Mouse (Mus musculus) forebrain, embryonic 16.5 days (tissue): ENCODE results near the gene Asb16. TPM values are rescaled to one million over a fixed set of nuclear protein-coding genes. Genes with fewer than 3 reads are reported as not detected.

Experiments used
- ATAC-seq: fragments of 200-750 bp; cut with Nextera tagmentation; 2 replicates; pipeline ENCODE4 v1.8.0; 2017; ENCODE audit warnings: mild to moderate bottlenecking, moderate library complexity
- H3K27ac ChIP-seq: fragments of 300-500 bp; sonication (generic); 2 replicates; pipeline ENCODE4 v1.5.1; 2014; ENCODE audit warnings: low read length, control low read depth
- H3K27me3 ChIP-seq: fragments of 300-500 bp; sonication (generic); replicated peaks from 2 replicates; pipeline ENCODE4 v1.6.1; 2014; ENCODE audit warnings: low read length; ENCODE audit not compliant: control insufficient read depth, insufficient read depth
- H3K36me3 ChIP-seq: fragments of 300-500 bp; sonication (generic); 2 replicates; pipeline ENCODE4 v1.6.1; 2014; ENCODE audit not compliant: control insufficient read depth, insufficient read depth
- H3K4me1 ChIP-seq: fragments of 300-500 bp; sonication (generic); replicated peaks from 2 replicates; pipeline ENCODE4 v1.6.1; 2014; ENCODE audit warnings: low read length; ENCODE audit not compliant: control insufficient read depth, insufficient read depth
- H3K4me2 ChIP-seq: fragments of 300-500 bp; sonication (generic); 2 replicates; pipeline ENCODE4 v1.6.1; 2014; ENCODE audit warnings: mild to moderate bottlenecking, low read length, control low read depth
- H3K4me3 ChIP-seq: fragments of 300-500 bp; sonication (generic); replicated peaks from 2 replicates; pipeline ENCODE4 v1.5.1; 2014; ENCODE audit warnings: mild to moderate bottlenecking, low read length, control low read depth
- H3K9ac ChIP-seq: fragments of 300-500 bp; sonication (generic); replicated peaks from 2 replicates; pipeline ENCODE4 v1.6.1; 2014; ENCODE audit warnings: low read depth, low read length, control low read depth
- H3K9me3 ChIP-seq: fragments of 300-500 bp; sonication (generic); 2 replicates; pipeline ENCODE4 v1.6.1; 2016; ENCODE audit warnings: low read length; ENCODE audit not compliant: control insufficient read depth
- WGBS: fragments of 180-500 bp; shearing (Covaris S2); extraction: QIAGEN DNeasy Blood & Tissue Kit; methylation state at CpG from one replicate; pipeline ENCODE4 v1.1.7; 2014; 5-methylcytosine and 5-hydroxymethylcytosine counted together
- polyA plus RNA-seq: library from polyadenylated mRNA; unstranded; fragments of >200 nt; fragmentation: Nextera tagmentation; extraction: Ambion mirVana; gene quantifications from 2 replicates; pipeline ENCODE4 v1.2.1, GENCODE M21; 2015

Gene Asb16
- polyA plus RNA-seq, 1 experiment from 2014 or later: not detected

DNA sequence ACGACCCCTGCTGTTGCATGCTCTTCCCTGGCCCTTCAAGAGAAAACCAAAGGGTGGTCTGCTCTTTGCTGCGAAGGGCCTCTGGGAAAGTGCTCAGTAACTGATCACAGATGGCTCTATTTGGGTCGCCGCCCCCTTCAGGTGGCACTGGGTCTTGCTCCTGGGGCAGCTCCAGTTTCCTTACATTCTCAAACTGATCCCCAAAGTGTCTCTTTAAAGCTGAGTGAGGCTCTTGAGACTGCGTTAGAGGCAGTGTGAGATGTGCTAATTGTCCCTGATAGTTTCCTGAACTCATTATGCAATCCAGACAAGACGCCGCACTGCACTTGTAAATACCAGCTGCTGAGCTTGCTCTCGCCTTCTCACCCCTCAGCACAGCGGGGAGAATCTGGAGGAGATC, 11.0 kb upstream of the Asb16 start:
- no peak overlapping the region for H3K4me3 ChIP-seq
- H3K4me2 ChIP-seq: no peak overlapping the region
- H3K27ac ChIP-seq: no peak overlapping the region
- H3K9me3 ChIP-seq: no peaks in the 10 kb centered on the region
- H3K36me3 ChIP-seq: no peaks in the 10 kb centered on the region
- ATAC-seq: 0 out of 2 replicates have a peak, but pooled peaks have one; percentile 20
- no peaks in the 10 kb centered on the region for H3K27me3 ChIP-seq
- peaks cover 7% of the 10 kb centered on the region for H3K4me1 ChIP-seq
- H3K9ac ChIP-seq: no peak overlapping the region
- 20% methylated on average over 9 of the region's 9 CpGs for WGBS

GRCm38 (mm10) chr11:102258095-102258494, 10.4 kb upstream of the Asb16 start:
- 89% methylated on average over 6 of the region's 6 CpGs for WGBS
- H3K27ac ChIP-seq: no peak overlapping the region
- H3K4me3 ChIP-seq: no peak overlapping the region

GRCm38 (mm10) chr11:102258521-102258920, 10.0 kb upstream of the Asb16 start:
- H3K4me1 ChIP-seq: peaks cover 7% of the 10 kb centered on the region
- no peaks in the 10 kb centered on the region for H3K27me3 ChIP-seq
- no peak overlapping the region for H3K9ac ChIP-seq
- no peak overlapping the region for H3K4me2 ChIP-seq
- H3K9me3 ChIP-seq: no peaks in the 10 kb centered on the region
- H3K27ac ChIP-seq: no peak overlapping the region
- 88% methylated on average over 3 of the region's 3 CpGs for WGBS
- no peaks in the 10 kb centered on the region for H3K36me3 ChIP-seq
- ATAC-seq: no peak
- H3K4me3 ChIP-seq: no peak overlapping the region

More at GRCm38 (mm10) chr11:102258095-102258494, 10.4 kb upstream of the Asb16 start:
- no peak for ATAC-seq
- Histone ChIP-seq H3K27me3 (no peaks in the 10 kb centered on the region), H3K4me2 (no peak overlapping the region), H3K36me3 (no peaks in the 10 kb centered on the region), H3K9me3 (no peaks in the 10 kb centered on the region), H3K9ac (no peak overlapping the region), H3K4me1 (peaks cover 7% of the 10 kb centered on the region)

GRCm38 (mm10) chr11:102263211-102263610, 5.3 kb upstream of the Asb16 start:
- WGBS: 90% methylated on average over 7 of the region's 7 CpGs
- no peak overlapping the region for H3K4me3 ChIP-seq
- ATAC-seq: no peak

GRCm38 (mm10) chr11:102265816-102266215, 2.7 kb upstream of the Asb16 start:
- no peak for ATAC-seq
- H3K9ac ChIP-seq: no peak overlapping the region

More at GRCm38 (mm10) chr11:102263211-102263610, 5.3 kb upstream of the Asb16 start:
- Histone ChIP-seq H3K4me2 (no peak overlapping the region), H3K9ac (no peak overlapping the region), H3K36me3 (no peaks in the 10 kb centered on the region), H3K9me3 (no peaks in the 10 kb centered on the region), H3K27ac (no peak overlapping the region), H3K27me3 (no peaks in the 10 kb centered on the region), H3K4me1 (peaks cover 7% of the 10 kb centered on the region)

DNA sequence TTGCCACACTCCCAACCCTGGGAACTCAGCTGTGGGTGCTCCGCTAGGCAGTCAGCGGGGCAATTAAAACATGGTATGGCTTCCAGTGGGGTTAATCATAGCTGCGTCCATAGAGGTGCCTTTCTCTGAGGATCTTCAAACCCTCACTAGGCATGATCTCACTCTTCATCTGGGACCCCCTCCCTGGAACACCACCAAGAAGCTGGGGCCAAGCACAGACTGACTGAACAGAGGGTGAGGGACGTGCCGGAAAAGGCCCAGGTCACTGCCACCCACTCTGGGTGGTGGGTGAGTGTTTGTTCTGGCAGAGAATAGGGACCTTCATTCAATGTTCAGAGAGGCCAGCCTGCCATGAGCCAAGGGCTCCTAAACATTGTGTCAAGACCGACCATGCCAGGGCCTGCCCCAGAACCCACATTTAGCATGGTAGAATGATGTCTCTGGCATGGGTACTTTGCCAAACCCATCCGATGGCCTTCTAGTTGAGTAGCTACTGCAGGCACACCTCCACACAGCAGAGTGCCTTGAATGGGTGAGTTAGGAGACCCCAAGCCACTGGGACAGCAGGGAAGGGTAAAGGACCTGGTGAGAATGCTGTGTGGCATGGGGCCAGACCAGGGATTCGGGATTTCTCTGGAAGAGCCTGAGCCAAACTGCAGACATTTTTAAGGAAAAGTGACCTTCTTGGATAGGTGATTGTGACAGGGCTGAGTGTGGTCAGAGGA, 1.8 kb upstream of the Asb16 start:
- Histone ChIP-seq H3K36me3 (no peaks in the 10 kb centered on the region), H3K9me3 (no peaks in the 10 kb centered on the region), H3K9ac (no peak overlapping the region), H3K27me3 (no peaks in the 10 kb centered on the region), H3K4me3 (no peak overlapping the region), H3K4me1 (peaks cover 7% of the 10 kb centered on the region), H3K4me2 (no peak overlapping the region), H3K27ac (no peak overlapping the region)
- ATAC-seq: no peak
- 78% methylated on average over 8 of the region's 8 CpGs for WGBS

More at GRCm38 (mm10) chr11:102265816-102266215, 2.7 kb upstream of the Asb16 start:
- H3K27me3 ChIP-seq: no peaks in the 10 kb centered on the region
- no peaks in the 10 kb centered on the region for H3K9me3 ChIP-seq
- no peak overlapping the region for H3K4me2 ChIP-seq
- no peak overlapping the region for H3K27ac ChIP-seq
- H3K4me1 ChIP-seq: peaks cover 7% of the 10 kb centered on the region
- 63% methylated on average over 14 of the region's 14 CpGs for WGBS
- H3K4me3 ChIP-seq: no peak overlapping the region
- no peaks in the 10 kb centered on the region for H3K36me3 ChIP-seq

GRCm38 (mm10) chr11:102267480-102267879, 1.1 kb upstream of the Asb16 start:
- Histone ChIP-seq H3K27me3 (no peaks in the 10 kb centered on the region), H3K4me2 (no peak overlapping the region), H3K4me3 (no peak overlapping the region), H3K36me3 (no peaks in the 10 kb centered on the region), H3K9ac (no peak overlapping the region), H3K4me1 (peaks cover 7% of the 10 kb centered on the region), H3K9me3 (no peaks in the 10 kb centered on the region), H3K27ac (no peak overlapping the region)
- 8% methylated on average over 11 of the region's 11 CpGs for WGBS
- peak; percentile 84 for ATAC-seq

- peak; percentile 47; the same call in 1 of the 2 replicates for ATAC-seq
- Histone ChIP-seq H3K27me3 (no peaks in the 10 kb centered on the region), H3K9ac (peak overlapping the region; percentile 44), H3K4me3 (peak overlapping the region; percentile 23), H3K27ac (no peak overlapping the region), H3K36me3 (no peaks in the 10 kb centered on the region), H3K9me3 (no peaks in the 10 kb centered on the region), H3K4me2 (peak overlapping the region; percentile 56), H3K4me1 (peaks cover 6% of the 10 kb centered on the region; the same call in 1 of the 2 replicates)
- under 1% methylated on average over 33 of the region's 33 CpGs for WGBS
Measured at GRCm38 (mm10) chr11:102276411-102276915, 7.9 kb downstream of the Asb16 start.

DNA sequence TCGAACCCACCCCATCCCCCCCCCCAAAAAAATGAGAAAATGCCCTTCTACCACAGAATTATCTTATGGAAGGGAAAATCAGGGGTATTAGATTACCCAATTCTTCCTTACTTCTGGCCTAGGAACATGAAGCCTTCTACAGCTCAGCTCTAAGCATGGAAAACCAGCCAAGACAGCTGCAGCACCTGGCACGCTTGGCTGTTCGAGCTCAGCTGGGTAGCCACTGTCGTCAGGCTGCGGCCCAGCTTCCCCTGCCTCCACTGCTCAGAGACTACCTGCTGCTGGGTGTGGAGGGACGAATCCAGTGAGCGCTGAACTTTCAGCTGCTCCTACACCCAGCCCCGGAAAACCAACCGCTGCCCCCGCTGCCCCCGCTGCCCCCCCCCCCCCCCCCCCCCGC, 9.2 kb downstream of the Asb16 start:
- Histone ChIP-seq H3K9ac (no peak overlapping the region), H3K27ac (no peak overlapping the region), H3K9me3 (no peaks in the 10 kb centered on the region), H3K4me3 (no peak overlapping the region), H3K27me3 (no peaks in the 10 kb centered on the region), H3K4me2 (no peak overlapping the region), H3K36me3 (no peaks in the 10 kb centered on the region), H3K4me1 (peaks cover 6% of the 10 kb centered on the region; the same call in 1 of the 2 replicates)
- WGBS: 44% methylated on average over 11 of the region's 12 CpGs
- ATAC-seq: no peak
